Mouse (Mus musculus) heart, adult 2 months (tissue): ENCODE measurements at regions not wholly inside any gene's neighbourhood (a gene's known extent, or its start where the extent isn't known, plus 50 kb on each side); places are given as distances from the start of the nearest gene placed in this dataset.

Experiments used
- CTCF ChIP-seq: fragments of 200-600 bp; IDR thresholded peaks from 2 replicates; pipeline ENCODE4 v1.8.1; 2022; ENCODE audit warnings: antibody characterized with exemption, mild to moderate bottlenecking, moderate library complexity
- EP300 ChIP-seq: fragments of 200-500 bp; IDR thresholded peaks from 2 replicates; pipeline ENCODE4 v1.6.1; 2011; ENCODE audit warnings: low read depth, low read length, control low read depth; ENCODE audit not compliant: insufficient read depth
- POLR2A ChIP-seq: fragments of 200-500 bp; IDR thresholded peaks from 2 replicates; pipeline ENCODE4 v1.6.1; 2011; ENCODE audit warnings: mild to moderate bottlenecking, low read depth, low read length, control low read depth; ENCODE audit not compliant: insufficient read depth

- TF ChIP-seq POLR2A (no peak), CTCF (no peak), EP300 (no peak)
Observed at GRCm38 (mm10) chr5:74801946-74802345, 99.2 kb upstream of the Lnx1 start.
